In the genomic region with DNA sequence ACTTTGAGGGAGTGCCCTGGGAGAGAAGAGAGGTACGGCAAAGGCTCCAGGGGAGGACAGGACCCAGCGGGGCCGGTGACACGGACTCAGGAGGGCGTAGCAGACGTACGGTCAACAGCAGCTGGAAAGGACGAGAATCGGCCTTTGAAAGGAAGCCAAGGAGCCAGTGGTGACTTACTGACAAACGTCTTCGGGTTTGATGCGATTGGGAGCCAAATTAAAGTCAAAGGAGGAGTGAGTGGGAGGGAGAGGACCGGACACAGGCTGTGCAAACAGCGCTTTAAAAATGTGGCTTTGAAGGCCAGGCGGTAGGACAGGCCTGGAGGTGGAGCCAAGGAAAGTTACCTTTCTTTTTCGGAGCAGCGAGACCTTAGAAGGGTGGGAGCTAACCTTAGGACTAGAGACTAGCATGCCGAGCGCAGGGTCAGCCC, we compare ENCODE assay signal across 9 mouse cellular contexts.
DNase-seq lines count a peak whose midpoint lies in the region; ATAC-seq and TF ChIP-seq lines count a peak whose summit lies in the region.
"Had no signal": no experiment of that assay in that cellular context is flagged by ENCODE, and none has a peak within 500 bp of the region (broad histone marks: within the 10 kb centered on the region; RNA-seq: fewer than 3 reads in every experiment).

No protein-coding gene starts in this region.

- H3K9ac ChIP-seq in midbrain, embryonic 14.5 days (replicated peaks; ENCODE audit: low read length) = no peak overlapping the region
- no peak overlapping the region for H3K9ac ChIP-seq in limb, embryonic 15.5 days
- no peak overlapping the region for H3K9ac ChIP-seq in forebrain, embryonic 13.5 days

- H3K27ac ChIP-seq in midbrain, embryonic 10.5 days (replicated peaks) = peak overlapping the region; percentile 61; the same call in 1 of the 2 replicates
- no peak overlapping the region for H3K27ac ChIP-seq in midbrain, embryonic 14.5 days (replicated peaks; ENCODE audit: low read depth, low read length)
- peak overlapping the region; percentile 65 for H3K27ac ChIP-seq in heart, embryonic 10.5 days
- no peak overlapping the region for H3K27ac ChIP-seq in limb, embryonic 15.5 days
- peak overlapping the region; percentile 84 for H3K27ac ChIP-seq in testis, adult 2 months (ENCODE audit: control insufficient read depth, insufficient read depth, low read depth, low read length)
- H3K27ac ChIP-seq in forebrain, embryonic 13.5 days = no peak overlapping the region

- H3K27me3 ChIP-seq in midbrain, embryonic 10.5 days (ENCODE audit: low read depth, poor library complexity, severe bottlenecking) = peaks cover 33% of the 10 kb centered on the region
- no peaks in the 10 kb centered on the region; the same call in 1 of the 2 replicates for H3K27me3 ChIP-seq in midbrain, embryonic 14.5 days (ENCODE audit: control insufficient read depth, insufficient read depth, low read length)
- H3K27me3 ChIP-seq in heart, embryonic 10.5 days (ENCODE audit: insufficient read depth, poor library complexity, severe bottlenecking) = 0 out of 2 replicates have a peak, but pooled peaks cover 4% of the 10 kb centered on the region
- H3K27me3 ChIP-seq in limb, embryonic 15.5 days = no peaks in the 10 kb centered on the region
- H3K27me3 ChIP-seq in testis, adult 2 months (ENCODE audit: control insufficient read depth, insufficient read depth, low read length) = no peaks in the 10 kb centered on the region; the same call in 1 of the 2 replicates
- peaks cover 8% of the 10 kb centered on the region; the same call in 1 of the 2 replicates for H3K27me3 ChIP-seq in forebrain, embryonic 13.5 days

- DNase-seq in midbrain, embryonic 10.5 days (ENCODE audit: low spot score) = peak; percentile 27
- DNase-seq in midbrain, embryonic 14.5 days = no peak
- DNase-seq in heart, embryonic 10.5 days (ENCODE audit: low spot score) = no peak
- no peak for DNase-seq in thymus, postnatal 14 days
- no peak for DNase-seq in cerebellum, adult 9-10 months

- TF ChIP-seq POLR2A in testis, adult 2 months (IDR thresholded peaks at IDR 0.05; ENCODE audit: control insufficient read depth, low read depth, low read length) = no peak; the same call in 1 of the 2 replicates

- H3K36me3 ChIP-seq in midbrain, embryonic 10.5 days = no peaks in the 10 kb centered on the region
- H3K36me3 ChIP-seq in midbrain, embryonic 14.5 days (ENCODE audit: control insufficient read depth, insufficient read depth, low read length) = no peaks in the 10 kb centered on the region
- H3K36me3 ChIP-seq in heart, embryonic 10.5 days = no peaks in the 10 kb centered on the region
- H3K36me3 ChIP-seq in limb, embryonic 15.5 days = no peaks in the 10 kb centered on the region
- H3K36me3 ChIP-seq in testis, adult 2 months (ENCODE audit: control insufficient read depth, insufficient read depth, low read length) = no peaks in the 10 kb centered on the region
- no peaks in the 10 kb centered on the region for H3K36me3 ChIP-seq in forebrain, embryonic 13.5 days (ENCODE audit: poor library complexity, severe bottlenecking)

- ATAC-seq in midbrain, embryonic 14.5 days (ENCODE audit: low FRiP score, low TSS enrichment) = no peak
- 0 out of 2 replicates have a peak, but pooled peaks have one; percentile 30 for ATAC-seq in limb, embryonic 15.5 days (ENCODE audit: insufficient number of reproducible peaks, low FRiP score, low TSS enrichment, low read depth)
- no peak for ATAC-seq in forebrain, embryonic 13.5 days
- ATAC-seq: forebrain, embryonic 16.5 days had no signal

- TF ChIP-seq CTCF in testis, adult 2 months (IDR thresholded peaks at IDR 0.05; ENCODE audit: control insufficient read depth, insufficient read depth, insufficient replicate concordance, low read depth, low read length) = no peak

- H3K4me1 ChIP-seq in midbrain, embryonic 10.5 days = peaks cover 30% of the 10 kb centered on the region
- H3K4me1 ChIP-seq in midbrain, embryonic 14.5 days (ENCODE audit: control insufficient read depth, insufficient read depth, low read length) = peaks cover 4% of the 10 kb centered on the region
- H3K4me1 ChIP-seq in heart, embryonic 10.5 days = peaks cover 37% of the 10 kb centered on the region
- peaks cover 12% of the 10 kb centered on the region; the same call in 1 of the 2 replicates for H3K4me1 ChIP-seq in limb, embryonic 15.5 days
- peaks cover 10% of the 10 kb centered on the region for H3K4me1 ChIP-seq in testis, adult 2 months (ENCODE audit: control insufficient read depth, insufficient read depth, low read length)
- peaks cover 11% of the 10 kb centered on the region for H3K4me1 ChIP-seq in forebrain, embryonic 13.5 days

- 12% methylated on average over 19 of the region's 19 CpGs for WGBS in midbrain, embryonic 10.5 days
- 14% methylated on average over 19 of the region's 19 CpGs for WGBS in midbrain, embryonic 14.5 days
- WGBS in heart, embryonic 10.5 days = 10% methylated on average over 19 of the region's 19 CpGs
- WGBS in limb, embryonic 15.5 days = 29% methylated on average over 19 of the region's 19 CpGs
- WGBS in forebrain, embryonic 13.5 days = 16% methylated on average over 19 of the region's 19 CpGs

- H3K4me2 ChIP-seq in midbrain, embryonic 14.5 days (ENCODE audit: low read length) = no peak overlapping the region
- H3K4me2 ChIP-seq in limb, embryonic 15.5 days = no peak overlapping the region
- H3K4me2 ChIP-seq in forebrain, embryonic 13.5 days = no peak overlapping the region

- no peaks in the 10 kb centered on the region for H3K9me3 ChIP-seq in midbrain, embryonic 10.5 days (replicated peaks)
- H3K9me3 ChIP-seq in midbrain, embryonic 14.5 days (ENCODE audit: control insufficient read depth, low read length) = no peaks in the 10 kb centered on the region
- no peaks in the 10 kb centered on the region for H3K9me3 ChIP-seq in heart, embryonic 10.5 days
- H3K9me3 ChIP-seq in limb, embryonic 15.5 days = no peaks in the 10 kb centered on the region
- no peaks in the 10 kb centered on the region for H3K9me3 ChIP-seq in forebrain, embryonic 13.5 days (replicated peaks)

- peak overlapping the region; percentile 36 for H3K4me3 ChIP-seq in midbrain, embryonic 10.5 days
- no peak overlapping the region for H3K4me3 ChIP-seq in midbrain, embryonic 14.5 days (replicated peaks; ENCODE audit: low read depth, low read length)
- H3K4me3 ChIP-seq in heart, embryonic 10.5 days = peak overlapping the region; percentile 52
- H3K4me3 ChIP-seq in limb, embryonic 15.5 days = no peak overlapping the region
- H3K4me3 ChIP-seq in testis, adult 2 months (ENCODE audit: control insufficient read depth, low read depth, low read length) = peak overlapping the region; percentile 77
- H3K4me3 ChIP-seq in forebrain, embryonic 13.5 days = no peak overlapping the region

Comparison
In these comparisons a context has a peak if more than half of its experiments do, and no peak if none do; other contexts are left out.
1. H3K27ac ChIP-seq: peak in midbrain, embryonic 10.5 days (single experiment), heart, embryonic 10.5 days (single experiment) and testis, adult 2 months (single experiment); none in midbrain, embryonic 14.5 days (single experiment), limb, embryonic 15.5 days (single experiment) and forebrain, embryonic 13.5 days (single experiment).
2. H3K4me3 ChIP-seq: peak in midbrain, embryonic 10.5 days (single experiment), heart, embryonic 10.5 days (single experiment) and testis, adult 2 months (single experiment); none in midbrain, embryonic 14.5 days (single experiment), limb, embryonic 15.5 days (single experiment) and forebrain, embryonic 13.5 days (single experiment).